Mouse (Mus musculus) limb, embryonic 11.5 days (tissue): ENCODE measurements around the gene Csk. TPM values are rescaled to one million over a fixed set of nuclear protein-coding genes. Genes with fewer than 3 reads are reported as not detected.

ENCODE experiments used
- ATAC-seq: fragments of 200-750 bp; cut with Nextera tagmentation; 2 replicates; pipeline ENCODE4 v1.8.0; 2017; ENCODE audit warnings: low read depth; ENCODE audit not compliant: insufficient number of reproducible peaks, low FRiP score, low TSS enrichment
- DNase-seq: peaks from one replicate; pipeline ENCODE4 v3.0.0-alpha.2; 2015; ENCODE audit warnings: low spot score
- H3K27ac ChIP-seq: fragments of 300-500 bp; sonication (generic); replicated peaks from 2 replicates; pipeline ENCODE4 v1.5.1; 2014; ENCODE audit warnings: low read depth, mild to moderate bottlenecking, low read length
- H3K27me3 ChIP-seq: fragments of 300-500 bp; sonication (generic); 2 replicates; pipeline ENCODE4 v1.6.1; 2014; ENCODE audit warnings: mild to moderate bottlenecking, low read length, mixed read lengths; ENCODE audit not compliant: control insufficient read depth, insufficient read depth
- H3K36me3 ChIP-seq: fragments of 300-500 bp; sonication (generic); 2 replicates; pipeline ENCODE4 v1.6.1; 2014; ENCODE audit warnings: mild to moderate bottlenecking, low read length, moderate library complexity, mixed read lengths; ENCODE audit not compliant: control insufficient read depth, insufficient read depth
- H3K4me1 ChIP-seq: fragments of 300-500 bp; sonication (generic); 2 replicates; pipeline ENCODE4 v1.6.1; 2014; ENCODE audit warnings: low read length, mixed read lengths; ENCODE audit not compliant: control insufficient read depth, insufficient read depth
- H3K4me2 ChIP-seq: fragments of 300-500 bp; sonication (generic); 2 replicates; pipeline ENCODE4 v1.6.1; 2014; ENCODE audit warnings: low read depth, mild to moderate bottlenecking, moderate library complexity; ENCODE audit not compliant: severe bottlenecking
- H3K4me3 ChIP-seq: fragments of 300-500 bp; sonication (generic); 2 replicates; pipeline ENCODE4 v1.5.1; 2014; ENCODE audit warnings: low read depth, low read length
- H3K9ac ChIP-seq: fragments of 300-500 bp; sonication (generic); 2 replicates; pipeline ENCODE4 v1.6.1; 2014; ENCODE audit warnings: mild to moderate bottlenecking, low read length
- H3K9me3 ChIP-seq: fragments of 300-500 bp; sonication (generic); 2 replicates; pipeline ENCODE4 v1.6.1; 2016; ENCODE audit warnings: low read length; ENCODE audit not compliant: control insufficient read depth
- WGBS: fragments of 180-500 bp; shearing (Covaris S2); extraction: QIAGEN DNeasy Blood & Tissue Kit; methylation state at CpG from one replicate; pipeline ENCODE4 v1.1.7; 2014; 5-methylcytosine and 5-hydroxymethylcytosine counted together
- polyA plus RNA-seq: library from polyadenylated mRNA; unstranded; fragments of >200 nt; fragmentation: Nextera tagmentation; extraction: Ambion mirVana; gene quantifications from 2 replicates; pipeline ENCODE4 v1.2.1, GENCODE M21; 2014

Gene Csk
- polyA plus RNA-seq, 1 experiment from 2014 or later = 33.7 TPM

- WGBS = 89% methylated on average over 5 of the region's 5 CpGs
- DNase-seq (no peak), ATAC-seq (no peak)
- no peak overlapping the region for H3K4me2 ChIP-seq
- no peaks in the 10 kb centered on the region for H3K9me3 ChIP-seq
- H3K27ac ChIP-seq = no peak overlapping the region
- H3K36me3 ChIP-seq = no peaks in the 10 kb centered on the region
- H3K4me3 ChIP-seq = no peak overlapping the region
- no peaks in the 10 kb centered on the region for H3K4me1 ChIP-seq
- no peak overlapping the region for H3K9ac ChIP-seq
- no peaks in the 10 kb centered on the region for H3K27me3 ChIP-seq
Measured at GRCm38 (mm10) chr9:57686011-57686410, 32.6 kb upstream of the Csk start.

- no peak within 1 kb of the TSS for H3K4me3 ChIP-seq
- no peaks in the 10 kb centered on the region for H3K4me1 ChIP-seq
- 76% methylated on average over 5 of the region's 5 CpGs for WGBS
- no peak within 1 kb of the TSS for H3K4me2 ChIP-seq
- ATAC-seq (no peak), DNase-seq (no peak)
- H3K27ac ChIP-seq = no peak within 1 kb of the TSS
- H3K9me3 ChIP-seq = no peaks in the 10 kb centered on the region
- H3K27me3 ChIP-seq = no peaks in the 10 kb centered on the region
- H3K9ac ChIP-seq = no peak within 1 kb of the TSS
- H3K36me3 ChIP-seq = no peaks in the 10 kb centered on the region
Measured at GRCm38 (mm10) chr9:57683520-57683919, 30.1 kb upstream of the Csk start, which contains the start of gene Cyp1a2. TSS of gene Cyp1a2 (minus strand) at chr9:57683703.

GRCm38 (mm10) chr9:57681411-57681810 is 28.0 kb upstream of the Csk start:
- WGBS = 86% methylated on average over 10 of the region's 10 CpGs
- no peak overlapping the region for H3K27ac ChIP-seq
- no peak overlapping the region for H3K4me3 ChIP-seq
- no peak overlapping the region for H3K4me2 ChIP-seq
- DNase-seq (no peak), ATAC-seq (no peak)
- no peaks in the 10 kb centered on the region for H3K27me3 ChIP-seq
- H3K36me3 ChIP-seq = no peaks in the 10 kb centered on the region
- no peak overlapping the region for H3K9ac ChIP-seq
- no peaks in the 10 kb centered on the region for H3K9me3 ChIP-seq
- H3K4me1 ChIP-seq = no peaks in the 10 kb centered on the region

GRCm38 (mm10) chr9:57671500-57671899 is 18.1 kb upstream of the Csk start:
- ATAC-seq (no peak), DNase-seq (no peak)
- Histone ChIP-seq H3K9ac (no peak overlapping the region), H3K27me3 (no peaks in the 10 kb centered on the region), H3K9me3 (no peaks in the 10 kb centered on the region), H3K4me1 (no peaks in the 10 kb centered on the region), H3K36me3 (no peaks in the 10 kb centered on the region), H3K4me2 (no peak overlapping the region), H3K4me3 (no peak overlapping the region), H3K27ac (no peak overlapping the region)
- WGBS = 82% methylated on average over 5 of the region's 5 CpGs

- Histone ChIP-seq H3K9me3 (no peaks in the 10 kb centered on the region), H3K4me1 (no peaks in the 10 kb centered on the region), H3K9ac (no peak overlapping the region), H3K36me3 (no peaks in the 10 kb centered on the region), H3K27ac (no peak overlapping the region), H3K4me2 (no peak overlapping the region), H3K27me3 (no peaks in the 10 kb centered on the region), H3K4me3 (no peak overlapping the region)
- ATAC-seq (no peak), DNase-seq (no peak)
- WGBS = 89% methylated on average over 4 of the region's 4 CpGs
Measured at GRCm38 (mm10) chr9:57671037-57671436, 17.6 kb upstream of the Csk start.

- Histone ChIP-seq H3K27ac (no peak overlapping the region), H3K27me3 (no peaks in the 10 kb centered on the region), H3K36me3 (no peaks in the 10 kb centered on the region), H3K4me2 (no peak overlapping the region), H3K9ac (no peak overlapping the region), H3K9me3 (no peaks in the 10 kb centered on the region), H3K4me3 (no peak overlapping the region), H3K4me1 (no peaks in the 10 kb centered on the region)
- WGBS = 84% methylated on average over 3 of the region's 3 CpGs
- DNase-seq (no peak), ATAC-seq (no peak)
Measured at GRCm38 (mm10) chr9:57669566-57669965, 16.1 kb upstream of the Csk start.

- no peak overlapping the region for H3K4me3 ChIP-seq
- WGBS = 47% methylated on average over 1 of the region's 1 CpGs
- no peaks in the 10 kb centered on the region for H3K9me3 ChIP-seq
- no peaks in the 10 kb centered on the region for H3K4me1 ChIP-seq
- H3K27me3 ChIP-seq = no peaks in the 10 kb centered on the region
- no peak overlapping the region for H3K27ac ChIP-seq
- no peak overlapping the region for H3K4me2 ChIP-seq
- no peaks in the 10 kb centered on the region for H3K36me3 ChIP-seq
- no peak for ATAC-seq
- DNase-seq = no peak
- H3K9ac ChIP-seq = no peak overlapping the region
Measured at GRCm38 (mm10) chr9:57668277-57668676, 14.8 kb upstream of the Csk start.

- Histone ChIP-seq H3K36me3 (no peaks in the 10 kb centered on the region), H3K9ac (no peak overlapping the region), H3K27me3 (no peaks in the 10 kb centered on the region), H3K9me3 (no peaks in the 10 kb centered on the region), H3K4me1 (no peaks in the 10 kb centered on the region), H3K27ac (no peak overlapping the region), H3K4me2 (no peak overlapping the region), H3K4me3 (no peak overlapping the region)
- ATAC-seq (no peak), DNase-seq (no peak)
- WGBS = 60% methylated on average over 11 of the region's 11 CpGs
Measured at GRCm38 (mm10) chr9:57667817-57668216, 14.4 kb upstream of the Csk start.

GRCm38 (mm10) chr9:57667136-57667535 is 13.7 kb upstream of the Csk start:
- ATAC-seq = no peak

More at GRCm38 (mm10) chr9:57667136-57667535, 13.7 kb upstream of the Csk start:
- Histone ChIP-seq H3K27me3 (no peaks in the 10 kb centered on the region), H3K4me1 (no peaks in the 10 kb centered on the region), H3K9me3 (no peaks in the 10 kb centered on the region), H3K4me3 (no peak overlapping the region), H3K4me2 (no peak overlapping the region), H3K9ac (no peak overlapping the region), H3K36me3 (no peaks in the 10 kb centered on the region), H3K27ac (no peak overlapping the region)
- 71% methylated on average over 3 of the region's 3 CpGs for WGBS
- DNase-seq = no peak
